Mouse (Mus musculus) neural tube, embryonic 11.5 days (tissue): ENCODE results near the gene Sptbn1. TPM values are rescaled to one million over a fixed set of nuclear protein-coding genes. Genes with fewer than 3 reads are reported as not detected.

Experiments used
- ATAC-seq: fragments of 200-750 bp; cut with Nextera tagmentation; 2 replicates; pipeline ENCODE4 v1.8.0; 2017; ENCODE audit warnings: moderate number of reproducible peaks, mild to moderate bottlenecking, moderate TSS enrichment, moderate library complexity; ENCODE audit not compliant: insufficient read depth, low FRiP score, low TSS enrichment
- DNase-seq: peaks from one replicate; pipeline ENCODE4 v3.0.0-alpha.2; 2015; ENCODE audit warnings: low spot score
- H3K27ac ChIP-seq: fragments of 300-500 bp; sonication (generic); 2 replicates; pipeline ENCODE4 v1.5.1; 2014; ENCODE audit warnings: low read depth, mild to moderate bottlenecking, low read length
- H3K27me3 ChIP-seq: fragments of 300-500 bp; sonication (generic); 2 replicates; pipeline ENCODE4 v1.6.1; 2014; ENCODE audit warnings: mild to moderate bottlenecking, low read length, mixed read lengths; ENCODE audit not compliant: control insufficient read depth, insufficient read depth
- H3K36me3 ChIP-seq: fragments of 300-500 bp; sonication (generic); 2 replicates; pipeline ENCODE4 v1.6.1; 2014; ENCODE audit warnings: mild to moderate bottlenecking, low read length, moderate library complexity, mixed read lengths; ENCODE audit not compliant: control insufficient read depth, insufficient read depth
- H3K4me1 ChIP-seq: fragments of 300-500 bp; sonication (generic); 2 replicates; pipeline ENCODE4 v1.6.1; 2014; ENCODE audit warnings: low read length, mixed read lengths; ENCODE audit not compliant: control insufficient read depth, insufficient read depth
- H3K4me2 ChIP-seq: fragments of 300-500 bp; sonication (generic); 2 replicates; pipeline ENCODE4 v1.6.1; 2014; ENCODE audit warnings: low read depth, mild to moderate bottlenecking, moderate library complexity
- H3K4me3 ChIP-seq: fragments of 300-500 bp; sonication (generic); 2 replicates; pipeline ENCODE4 v1.5.1; 2014; ENCODE audit warnings: low read depth, low read length
- H3K9ac ChIP-seq: fragments of 300-500 bp; sonication (generic); 2 replicates; pipeline ENCODE4 v1.6.1; 2014; ENCODE audit warnings: mild to moderate bottlenecking, low read length
- H3K9me3 ChIP-seq: fragments of 300-500 bp; sonication (generic); 2 replicates; pipeline ENCODE4 v1.6.1; 2016; ENCODE audit warnings: low read length; ENCODE audit not compliant: control insufficient read depth
- WGBS: fragments of 180-500 bp; shearing (Covaris S2); extraction: QIAGEN DNeasy Blood & Tissue Kit; methylation state at CpG from one replicate; pipeline ENCODE4 v1.1.7; 2014; 5-methylcytosine and 5-hydroxymethylcytosine counted together
- polyA plus RNA-seq: library from polyadenylated mRNA; unstranded; fragments of >200 nt; fragmentation: Nextera tagmentation; extraction: Ambion mirVana; gene quantifications from 2 replicates; pipeline ENCODE4 v1.2.1, GENCODE M21; 2014

Sptbn1 gene
- polyA plus RNA-seq, 1 experiment from 2014 or later, result 105 TPM

- Histone ChIP-seq H3K9me3 (no peaks in the 10 kb centered on the region), H3K4me2 (no peak overlapping the region), H3K27ac (no peak overlapping the region), H3K27me3 (no peaks in the 10 kb centered on the region), H3K36me3 (no peaks in the 10 kb centered on the region), H3K4me1 (no peaks in the 10 kb centered on the region), H3K4me3 (no peak overlapping the region), H3K9ac (no peak overlapping the region)
- ATAC-seq (no peak), DNase-seq (no peak)
- WGBS, result 71% methylated on average over 1 of the region's 1 CpGs
Measured at GRCm38 (mm10) chr11:30244172-30244571, 23.8 kb downstream of the Sptbn1 start.

DNA sequence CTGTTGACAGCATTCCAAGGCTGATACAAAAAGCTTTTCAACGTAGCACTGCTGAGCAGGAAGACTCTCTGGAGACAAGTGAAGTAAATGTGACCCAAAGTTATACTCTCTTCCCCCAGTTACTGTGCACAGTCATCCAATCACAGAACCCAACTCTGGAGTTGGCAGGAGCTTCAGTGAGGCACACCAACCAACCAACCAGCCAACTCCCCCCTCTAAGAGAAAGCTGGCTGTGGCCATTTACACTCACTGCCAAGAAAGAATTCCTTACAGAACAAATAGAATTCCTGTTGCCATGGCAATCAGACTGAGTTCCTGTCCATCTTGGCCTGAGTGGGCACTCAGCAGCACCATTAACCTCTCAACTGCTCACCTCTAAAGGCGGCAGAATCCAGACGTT lies 24.4 kb downstream of the Sptbn1 start:
- no peaks in the 10 kb centered on the region for H3K27me3 ChIP-seq
- no peak overlapping the region for H3K4me2 ChIP-seq
- no peaks in the 10 kb centered on the region for H3K36me3 ChIP-seq
- H3K9me3 ChIP-seq, result no peaks in the 10 kb centered on the region
- H3K4me1 ChIP-seq, result no peaks in the 10 kb centered on the region
- WGBS, result 66% methylated on average over 3 of the region's 3 CpGs
- H3K4me3 ChIP-seq, result no peak overlapping the region
- ATAC-seq, result no peak
- H3K27ac ChIP-seq, result no peak overlapping the region
- no peak overlapping the region for H3K9ac ChIP-seq
- no peak for DNase-seq

DNA sequence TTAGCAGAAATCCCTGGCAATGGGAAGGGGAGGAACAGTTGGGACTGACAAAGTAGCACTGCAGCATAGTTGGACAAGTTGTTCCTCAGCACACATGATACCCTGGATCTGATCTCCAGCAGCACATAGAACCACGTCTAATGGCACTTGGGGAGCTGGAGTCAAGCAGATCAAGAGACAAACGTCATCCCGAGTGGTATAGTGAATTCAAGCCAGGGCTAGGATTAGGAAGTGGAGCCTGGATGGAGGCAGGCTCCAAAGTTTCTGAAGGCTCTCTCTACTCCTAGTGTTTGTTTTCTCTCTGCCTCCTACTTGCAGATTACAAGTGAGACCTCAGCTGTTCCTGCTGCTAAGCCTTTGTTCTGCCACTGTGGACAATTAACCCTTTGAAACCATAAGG lies 27.1 kb downstream of the Sptbn1 start:
- Histone ChIP-seq H3K27me3 (no peaks in the 10 kb centered on the region), H3K4me2 (no peak overlapping the region), H3K27ac (no peak overlapping the region), H3K9me3 (no peaks in the 10 kb centered on the region), H3K4me3 (no peak overlapping the region), H3K9ac (no peak overlapping the region), H3K4me1 (no peaks in the 10 kb centered on the region), H3K36me3 (no peaks in the 10 kb centered on the region)
- 66% methylated on average over 3 of the region's 3 CpGs for WGBS
- ATAC-seq (no peak), DNase-seq (no peak)

DNA sequence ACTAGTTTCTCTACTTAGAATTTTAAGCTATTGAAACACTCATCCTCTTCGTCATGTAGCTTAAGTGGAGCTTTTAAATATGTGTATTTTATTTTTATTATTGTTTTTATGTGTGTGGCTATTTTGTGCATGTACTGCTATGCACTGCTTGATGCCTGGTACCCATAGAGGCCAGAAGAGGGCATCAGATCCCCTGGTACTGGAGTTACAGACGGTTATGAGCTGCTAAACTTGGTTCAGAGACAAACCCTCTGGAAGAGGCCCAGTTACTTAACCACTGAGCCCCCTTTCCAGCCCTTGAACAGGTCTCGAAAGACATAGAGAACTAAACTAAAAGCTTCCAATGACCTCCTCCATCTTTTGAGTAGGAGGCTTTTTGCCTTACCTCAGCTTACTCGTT lies 30.0 kb downstream of the Sptbn1 start:
- ATAC-seq (no peak), DNase-seq (no peak)
- no peak overlapping the region for H3K4me3 ChIP-seq
- H3K9ac ChIP-seq, result no peak overlapping the region
- no peaks in the 10 kb centered on the region for H3K9me3 ChIP-seq
- no peaks in the 10 kb centered on the region for H3K27me3 ChIP-seq
- no peak overlapping the region for H3K4me2 ChIP-seq
- WGBS, result 60% methylated on average over 4 of the region's 4 CpGs
- H3K27ac ChIP-seq, result no peak overlapping the region
- H3K4me1 ChIP-seq, result no peaks in the 10 kb centered on the region
- no peaks in the 10 kb centered on the region for H3K36me3 ChIP-seq

DNA sequence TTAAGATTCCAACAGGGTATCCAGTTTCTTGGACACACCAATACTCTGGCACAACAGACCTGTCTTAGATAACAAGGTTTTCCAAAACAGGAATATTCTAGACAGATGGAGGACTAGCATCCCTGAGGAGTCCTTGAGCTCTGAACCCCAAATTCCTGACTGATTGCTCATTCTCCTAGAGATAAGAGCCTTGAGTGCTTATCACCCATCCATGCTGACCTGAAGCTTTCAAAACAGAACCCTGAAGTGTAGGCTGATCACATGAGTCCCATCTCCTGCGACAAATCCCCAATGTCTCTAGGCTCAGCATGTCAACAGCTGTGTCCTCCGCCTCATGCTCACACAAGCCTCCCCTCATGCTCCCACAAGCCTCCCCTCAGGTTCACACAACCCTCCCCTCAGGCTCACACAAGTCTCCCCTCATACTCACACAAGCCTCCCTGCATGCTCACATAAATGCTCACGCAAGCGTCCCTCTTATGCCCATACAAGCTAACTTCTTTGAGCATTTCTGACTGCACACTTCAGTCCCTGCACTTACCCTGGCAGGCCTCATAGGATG lies 31.2 kb downstream of the Sptbn1 start:
- H3K4me2 ChIP-seq, result no peak overlapping the region
- no peaks in the 10 kb centered on the region for H3K4me1 ChIP-seq
- 91% methylated on average over 4 of the region's 4 CpGs for WGBS
- no peak overlapping the region for H3K27ac ChIP-seq
- DNase-seq (no peak), ATAC-seq (no peak)
- no peaks in the 10 kb centered on the region for H3K9me3 ChIP-seq
- no peaks in the 10 kb centered on the region for H3K27me3 ChIP-seq
- H3K4me3 ChIP-seq, result no peak overlapping the region
- H3K9ac ChIP-seq, result no peak overlapping the region
- no peaks in the 10 kb centered on the region for H3K36me3 ChIP-seq

DNA sequence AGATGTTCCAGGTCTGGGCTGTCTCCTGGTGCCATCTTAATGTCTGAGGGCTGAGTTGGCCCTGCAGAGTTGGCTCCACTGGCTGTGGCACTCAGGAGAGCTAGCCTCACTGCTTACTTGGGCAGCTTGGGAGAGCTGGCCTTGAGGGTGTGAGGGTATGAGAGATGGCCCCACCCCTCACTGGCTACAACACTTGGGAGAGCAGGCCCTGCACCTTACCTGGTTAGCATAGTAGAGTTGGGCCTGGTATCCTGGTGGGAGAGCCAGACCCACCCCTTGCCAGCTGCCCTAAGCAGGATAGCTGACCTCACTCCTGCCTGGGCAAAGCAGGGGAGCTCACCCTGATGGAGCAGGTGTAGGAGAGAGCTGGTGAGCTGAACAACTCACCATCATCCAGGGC lies 32.3 kb downstream of the Sptbn1 start:
- no peak overlapping the region for H3K4me2 ChIP-seq
- no peak for ATAC-seq
- H3K27me3 ChIP-seq, result no peaks in the 10 kb centered on the region
- no peaks in the 10 kb centered on the region for H3K9me3 ChIP-seq
- DNase-seq, result no peak
- no peak overlapping the region for H3K27ac ChIP-seq
- H3K9ac ChIP-seq, result no peak overlapping the region
- H3K4me1 ChIP-seq, result no peaks in the 10 kb centered on the region
- H3K36me3 ChIP-seq, result no peaks in the 10 kb centered on the region
- no peak overlapping the region for H3K4me3 ChIP-seq

GRCm38 (mm10) chr11:30235218-30235617 lies 32.8 kb downstream of the Sptbn1 start:
- Histone ChIP-seq H3K4me3 (no peak overlapping the region), H3K9me3 (no peaks in the 10 kb centered on the region), H3K4me1 (no peaks in the 10 kb centered on the region), H3K9ac (no peak overlapping the region), H3K27me3 (no peaks in the 10 kb centered on the region), H3K4me2 (no peak overlapping the region), H3K27ac (no peak overlapping the region), H3K36me3 (no peaks in the 10 kb centered on the region)
- no peak for DNase-seq
- 85% methylated on average over 2 of the region's 2 CpGs for WGBS
- no peak for ATAC-seq

DNA sequence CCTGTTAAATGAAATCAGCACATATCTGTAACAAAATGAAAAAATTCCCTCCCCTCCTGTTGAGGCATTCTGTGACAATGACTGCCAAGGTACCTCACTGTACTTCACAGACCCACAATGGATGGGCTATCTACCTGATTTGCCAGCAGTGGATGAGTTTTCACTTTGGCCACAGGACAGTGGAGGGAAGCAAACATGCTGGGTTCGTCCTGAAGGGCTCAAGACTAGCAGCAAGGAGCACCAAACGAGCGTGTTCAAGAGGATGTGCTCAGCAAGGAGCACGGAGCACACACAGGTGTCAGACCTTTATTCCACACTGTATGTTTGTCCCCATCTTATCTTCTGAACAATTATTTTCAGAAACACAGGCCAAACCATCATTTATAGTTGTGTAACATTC lies 34.0 kb downstream of the Sptbn1 start:
- ATAC-seq (no peak), DNase-seq (no peak)
- Histone ChIP-seq H3K9ac (no peak overlapping the region), H3K27ac (no peak overlapping the region), H3K27me3 (no peaks in the 10 kb centered on the region), H3K36me3 (no peaks in the 10 kb centered on the region), H3K9me3 (no peaks in the 10 kb centered on the region), H3K4me2 (no peak overlapping the region), H3K4me3 (no peak overlapping the region), H3K4me1 (no peaks in the 10 kb centered on the region)
- WGBS, result 88% methylated on average over 4 of the region's 4 CpGs

DNA sequence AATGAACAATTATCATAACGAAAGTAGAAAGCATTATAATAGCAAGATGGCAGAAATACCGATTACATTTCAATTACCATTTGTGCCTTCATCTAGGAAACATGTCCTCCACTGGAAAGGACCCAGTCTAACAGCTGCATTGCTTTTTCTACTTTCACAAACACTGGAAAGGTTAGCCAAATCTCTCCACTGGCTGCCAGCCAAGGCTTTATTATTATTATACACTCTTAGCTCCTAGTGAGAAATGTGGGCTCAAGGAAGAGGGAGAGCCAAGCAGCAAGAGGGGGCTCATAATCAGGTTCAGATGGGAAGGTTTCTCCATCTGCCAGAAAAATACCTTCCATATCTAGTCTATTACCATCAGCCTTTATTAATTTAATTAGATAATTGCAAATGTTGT lies 35.9 kb downstream of the Sptbn1 start:
- 86% methylated on average over 2 of the region's 2 CpGs for WGBS
- DNase-seq, result no peak
- H3K9me3 ChIP-seq, result no peaks in the 10 kb centered on the region

More for the DNA sequence above, 35.9 kb downstream of the Sptbn1 start:
- no peaks in the 10 kb centered on the region for H3K36me3 ChIP-seq
- no peak overlapping the region for H3K27ac ChIP-seq
- H3K4me3 ChIP-seq, result no peak overlapping the region
- no peaks in the 10 kb centered on the region for H3K27me3 ChIP-seq
- ATAC-seq, result no peak
- H3K4me2 ChIP-seq, result no peak overlapping the region
- H3K4me1 ChIP-seq, result no peaks in the 10 kb centered on the region
- H3K9ac ChIP-seq, result no peak overlapping the region
